Mouse (Mus musculus): ENCODE data around the gene Rnase1. TPM values are rescaled to one million over a fixed set of nuclear protein-coding genes. Genes with fewer than 3 reads are reported as not detected.
"Not testable (repeated sequence)": the region's sequence is repeated elsewhere in the genome, so short reads cannot be mapped to it uniquely, and the experiment has no call there.

Gene Rnase1
- polyA plus RNA-seq, 1 experiment from 2014 or later: 3.2 TPM

- Histone ChIP-seq H3K27me3 (no peaks in the 10 kb centered on the region), H3K4me1 (no peaks in the 10 kb centered on the region), H3K4me3 (replicated peaks) (no peak overlapping the region), H3K9ac (no peak overlapping the region), H3K36me3 (no peaks in the 10 kb centered on the region), H3K4me2 (replicated peaks) (no peak overlapping the region), H3K9me3 (replicated peaks) (no peaks in the 10 kb centered on the region), H3K27ac (replicated peaks) (no peak overlapping the region)
- ATAC-seq (ENCODE audit: insufficient number of reproducible peaks, low FRiP score, low TSS enrichment, low read depth): no peak
Measured at GRCm38 (mm10) chr14:51106449-51106967, 40.1 kb downstream of the Rnase1 start.

- no peak for ATAC-seq (ENCODE audit: insufficient number of reproducible peaks, low FRiP score, low TSS enrichment, low read depth)
Measured at GRCm38 (mm10) chr14:51104366-51104765, 42.2 kb downstream of the Rnase1 start.

GRCm38 (mm10) chr14:51103217-51103616, 43.4 kb downstream of the Rnase1 start:
- Histone ChIP-seq H3K27me3 (no peaks in the 10 kb centered on the region), H3K27ac (replicated peaks) (no peak overlapping the region), H3K9me3 (replicated peaks) (no peaks in the 10 kb centered on the region), H3K4me1 (no peaks in the 10 kb centered on the region), H3K36me3 (no peaks in the 10 kb centered on the region), H3K9ac (no peak overlapping the region), H3K4me2 (replicated peaks) (no peak overlapping the region), H3K4me3 (replicated peaks) (no peak overlapping the region)
- WGBS: 63% methylated on average over 3 of the region's 3 CpGs
- no peak for ATAC-seq (ENCODE audit: insufficient number of reproducible peaks, low FRiP score, low TSS enrichment, low read depth)

More at GRCm38 (mm10) chr14:51104366-51104765, 42.2 kb downstream of the Rnase1 start:
- Histone ChIP-seq H3K4me2 (replicated peaks) (no peak overlapping the region), H3K27ac (replicated peaks) (no peak overlapping the region), H3K4me3 (replicated peaks) (no peak overlapping the region), H3K9ac (no peak overlapping the region), H3K9me3 (replicated peaks) (no peaks in the 10 kb centered on the region), H3K27me3 (no peaks in the 10 kb centered on the region), H3K36me3 (no peaks in the 10 kb centered on the region), H3K4me1 (no peaks in the 10 kb centered on the region)
- WGBS: 83% methylated on average over 2 of the region's 2 CpGs

- 59% methylated on average over 9 of the region's 9 CpGs for WGBS
Measured at GRCm38 (mm10) chr14:51101284-51101683, 45.3 kb downstream of the Rnase1 start.

GRCm38 (mm10) chr14:51098921-51099320, 47.7 kb downstream of the Rnase1 start:
- H3K4me3 ChIP-seq (replicated peaks): no peak overlapping the region
- H3K9me3 ChIP-seq (replicated peaks): no peaks in the 10 kb centered on the region
- ATAC-seq (ENCODE audit: insufficient number of reproducible peaks, low FRiP score, low TSS enrichment, low read depth): no peak
- no peaks in the 10 kb centered on the region for H3K36me3 ChIP-seq
- no peak overlapping the region for H3K27ac ChIP-seq (replicated peaks)
- no peak overlapping the region for H3K9ac ChIP-seq
- 0 out of 2 replicates have a peak, but pooled peaks cover 3% of the 10 kb centered on the region for H3K4me1 ChIP-seq
- H3K27me3 ChIP-seq: no peaks in the 10 kb centered on the region
- H3K4me2 ChIP-seq (replicated peaks): no peak overlapping the region
- 91% methylated on average over 11 of the region's 11 CpGs for WGBS

More at GRCm38 (mm10) chr14:51101284-51101683, 45.3 kb downstream of the Rnase1 start:
- H3K4me1 ChIP-seq: no peaks in the 10 kb centered on the region
- H3K9ac ChIP-seq: no peak overlapping the region
- no peak for ATAC-seq (ENCODE audit: insufficient number of reproducible peaks, low FRiP score, low TSS enrichment, low read depth)
- H3K4me3 ChIP-seq (replicated peaks): no peak overlapping the region
- H3K9me3 ChIP-seq (replicated peaks): no peaks in the 10 kb centered on the region
- no peaks in the 10 kb centered on the region for H3K27me3 ChIP-seq
- no peaks in the 10 kb centered on the region for H3K36me3 ChIP-seq
- no peak overlapping the region for H3K27ac ChIP-seq (replicated peaks)
- no peak overlapping the region for H3K4me2 ChIP-seq (replicated peaks)

- ATAC-seq (ENCODE audit: insufficient number of reproducible peaks, low FRiP score, low TSS enrichment, low read depth); H3K27ac ChIP-seq (replicated peaks); H3K36me3 ChIP-seq; H3K9me3 ChIP-seq (replicated peaks); H3K4me1 ChIP-seq; H3K27me3 ChIP-seq; H3K4me2 ChIP-seq (replicated peaks); H3K4me3 ChIP-seq (replicated peaks); H3K9ac ChIP-seq: not testable (repeated sequence)
- WGBS: 12% methylated on average over 1 of the region's 1 CpGs
Measured at GRCm38 (mm10) chr14:51098300-51098699, 48.3 kb downstream of the Rnase1 start.

- Histone ChIP-seq H3K27me3 (no peaks in the 10 kb centered on the region), H3K27ac (replicated peaks) (no peak overlapping the region), H3K9ac (no peak overlapping the region), H3K36me3 (no peaks in the 10 kb centered on the region), H3K4me3 (replicated peaks) (no peak overlapping the region), H3K9me3 (replicated peaks) (no peaks in the 10 kb centered on the region), H3K4me1 (0 out of 2 replicates have a peak, but pooled peaks cover 9% of the 10 kb centered on the region), H3K4me2 (replicated peaks) (no peak overlapping the region)
- no peak for ATAC-seq (ENCODE audit: insufficient number of reproducible peaks, low FRiP score, low TSS enrichment, low read depth)
- 65% methylated on average over 9 of the region's 9 CpGs for WGBS
Measured at GRCm38 (mm10) chr14:51095736-51096524, 50.7 kb downstream of the Rnase1 start.

Other genes starting within 250 kb of the Rnase1 start
- 0.24 and 0.45 TPM in 2 replicates for gene Klhl33, start 249.3 kb downstream of the Rnase1 start, polyA plus RNA-seq (2015; fragmentation: Nextera tagmentation; extraction: Ambion mirVana)
- gene Osgep, start 221.9 kb downstream of the Rnase1 start, polyA plus RNA-seq (2015; fragmentation: Nextera tagmentation; extraction: Ambion mirVana): 155 and 158 TPM in 2 replicates
- gene Apex1, start 221.8 kb downstream of the Rnase1 start, polyA plus RNA-seq (2015; fragmentation: Nextera tagmentation; extraction: Ambion mirVana): 187 and 190 TPM in 2 replicates
- 53.8 and 57.4 TPM in 2 replicates for gene Pip4p1, start 215.9 kb downstream of the Rnase1 start, polyA plus RNA-seq (2015; fragmentation: Nextera tagmentation; extraction: Ambion mirVana)
- 55.5 and 56.7 TPM in 2 replicates for gene Pnp, start 215.7 kb downstream of the Rnase1 start, polyA plus RNA-seq (2015; fragmentation: Nextera tagmentation; extraction: Ambion mirVana)
- not detected in 2 replicates for gene Gm49342, start 202.3 kb downstream of the Rnase1 start, polyA plus RNA-seq (2015; fragmentation: Nextera tagmentation; extraction: Ambion mirVana)
- 0.25 and 0.85 TPM in 2 replicates for gene Pnp2, start 190.8 kb downstream of the Rnase1 start, polyA plus RNA-seq (2015; fragmentation: Nextera tagmentation; extraction: Ambion mirVana)
- gene Rnase10, start 139.0 kb downstream of the Rnase1 start, polyA plus RNA-seq (2015; fragmentation: Nextera tagmentation; extraction: Ambion mirVana): 0.52 and 0.54 TPM in 2 replicates
- gene Rnase9, start 104.9 kb downstream of the Rnase1 start, polyA plus RNA-seq (2015; fragmentation: Nextera tagmentation; extraction: Ambion mirVana): not detected in 2 replicates
- not detected in 2 replicates for gene Rnase11, start 96.6 kb downstream of the Rnase1 start, polyA plus RNA-seq (2015; fragmentation: Nextera tagmentation; extraction: Ambion mirVana)
- gene Rnase12, start 89.1 kb downstream of the Rnase1 start, polyA plus RNA-seq (2015; fragmentation: Nextera tagmentation; extraction: Ambion mirVana): 0.43 and 0.56 TPM in 2 replicates
- gene Olfr750, start 72.3 kb downstream of the Rnase1 start, polyA plus RNA-seq (2015; fragmentation: Nextera tagmentation; extraction: Ambion mirVana): not detected in 2 replicates
- gene Rnase4, start 55.7 kb downstream of the Rnase1 start, polyA plus RNA-seq (2015; fragmentation: Nextera tagmentation; extraction: Ambion mirVana): 55.5 and 57.1 TPM in 2 replicates
- gene Ang, start 55.6 kb downstream of the Rnase1 start, polyA plus RNA-seq (2015; fragmentation: Nextera tagmentation; extraction: Ambion mirVana): 8.2 and 11.0 TPM in 2 replicates
- gene Eddm3b, start 32.4 kb downstream of the Rnase1 start, polyA plus RNA-seq (2015; fragmentation: Nextera tagmentation; extraction: Ambion mirVana): not detected in 2 replicates
- 0.92 and 2.0 TPM in 2 replicates for gene Rnase6, start 22.9 kb downstream of the Rnase1 start, polyA plus RNA-seq (2015; fragmentation: Nextera tagmentation; extraction: Ambion mirVana)
- gene Rnase2b, start 15.5 kb upstream of the Rnase1 start, polyA plus RNA-seq (2015; fragmentation: Nextera tagmentation; extraction: Ambion mirVana): not detected in 2 replicates
- 0.19 TPM in 1 of 2 replicates, not detected in the other for gene Ang2, start 52.4 kb upstream of the Rnase1 start, polyA plus RNA-seq (2015; fragmentation: Nextera tagmentation; extraction: Ambion mirVana)
- not detected in 2 replicates for gene Ear14, start 56.6 kb upstream of the Rnase1 start, polyA plus RNA-seq (2015; fragmentation: Nextera tagmentation; extraction: Ambion mirVana)
- not detected in 2 replicates for gene Rnase2a, start 109.3 kb upstream of the Rnase1 start, polyA plus RNA-seq (2015; fragmentation: Nextera tagmentation; extraction: Ambion mirVana)
- gene Gm7247, start 215.0 kb upstream of the Rnase1 start, polyA plus RNA-seq (2015; fragmentation: Nextera tagmentation; extraction: Ambion mirVana): not detected in 2 replicates

All from embryonic facial prominence, embryonic 15.5 days (tissue).